ENCODE assay signal across 14 mouse cellular contexts in genomic region chr15:26682279-26682678, GRCm38 (mm10).
"Had no signal": no experiment of that assay in that cellular context is flagged by ENCODE, and none has a peak within 500 bp of the region (broad histone marks: within the 10 kb centered on the region; RNA-seq: fewer than 3 reads in every experiment).

No protein-coding gene starts in this region.

- H3K27ac ChIP-seq: kidney, postnatal 0 days; liver, embryonic 13.5 days; lung, embryonic 15.5 days; neural tube, embryonic 12.5 days; neural tube, embryonic 15.5 days; stomach, postnatal 0 days had no signal

- ATAC-seq: inflammation-experienced regulatory T-cells, adult 6 months; intestine, embryonic 16.5 days had no signal

- H3K4me3 ChIP-seq: liver, embryonic 13.5 days; lung, embryonic 15.5 days; neural tube, embryonic 12.5 days; neural tube, embryonic 15.5 days had no signal

- DNase-seq: kidney, adult 18-20 months; kidney, postnatal 25 days; liver, embryonic 13.5 days; lung, postnatal 10 days; lung, postnatal 36 days; midbrain, embryonic 14.5 days; thymus, postnatal 25 days had no signal
